Mouse (Mus musculus): ENCODE measurements at regions not wholly inside any gene's neighbourhood (a gene's known extent, or its start where the extent isn't known, plus 50 kb on each side); places are given as distances from the start of the nearest gene placed in this dataset.

GRCm38 (mm10) chr12:71725140-71725539, 105.7 kb upstream of the Daam1 start:
- Histone ChIP-seq H3K9ac (replicated peaks) (no peak overlapping the region), H3K9me3 (no peaks in the 10 kb centered on the region), H3K27ac (replicated peaks) (no peak overlapping the region), H3K4me3 (no peak overlapping the region), H3K4me2 (replicated peaks) (no peak overlapping the region), H3K36me3 (no peaks in the 10 kb centered on the region), H3K27me3 (no peaks in the 10 kb centered on the region), H3K4me1 (peaks cover 5% of the 10 kb centered on the region; the same call in 1 of the 2 replicates)
- no peak for ATAC-seq (replicated peaks)
- 36% methylated on average over 5 of the region's 5 CpGs for WGBS

GRCm38 (mm10) chr12:71725713-71726336, 105.1 kb upstream of the Daam1 start:
- no peaks in the 10 kb centered on the region for H3K27me3 ChIP-seq
- WGBS, result 9% methylated on average over 4 of the region's 4 CpGs
- no peak overlapping the region for H3K27ac ChIP-seq (replicated peaks)
- no peak overlapping the region for H3K9ac ChIP-seq (replicated peaks)
- no peaks in the 10 kb centered on the region for H3K9me3 ChIP-seq
- peaks cover 5% of the 10 kb centered on the region; the same call in 1 of the 2 replicates for H3K4me1 ChIP-seq
- ATAC-seq (replicated peaks), result no peak
- no peaks in the 10 kb centered on the region for H3K36me3 ChIP-seq
- no peak overlapping the region for H3K4me3 ChIP-seq
- no peak overlapping the region for H3K4me2 ChIP-seq (replicated peaks)

- Histone ChIP-seq H3K36me3 (no peaks in the 10 kb centered on the region), H3K4me2 (replicated peaks) (no peak overlapping the region), H3K9me3 (no peaks in the 10 kb centered on the region), H3K9ac (replicated peaks) (no peak overlapping the region), H3K27me3 (no peaks in the 10 kb centered on the region), H3K27ac (replicated peaks) (peak overlapping the region; percentile 58), H3K4me1 (peaks cover 18% of the 10 kb centered on the region), H3K4me3 (no peak overlapping the region)
- ATAC-seq (replicated peaks), result peak; percentile 57
- 57% methylated on average over 2 of the region's 2 CpGs for WGBS
These were observed 87.5 kb upstream of the Daam1 start for GRCm38 (mm10) chr12:71743345-71743744.

- Histone ChIP-seq H3K27ac (replicated peaks) (no peak overlapping the region), H3K9me3 (no peaks in the 10 kb centered on the region), H3K4me3 (no peak overlapping the region), H3K9ac (replicated peaks) (no peak overlapping the region), H3K4me1 (peaks cover 33% of the 10 kb centered on the region), H3K4me2 (replicated peaks) (no peak overlapping the region), H3K36me3 (no peaks in the 10 kb centered on the region), H3K27me3 (no peaks in the 10 kb centered on the region)
- ATAC-seq (replicated peaks), result no peak
- WGBS, result 52% methylated on average over 6 of the region's 6 CpGs
These were observed 84.9 kb upstream of the Daam1 start for GRCm38 (mm10) chr12:71746011-71746410.

GRCm38 (mm10) chr12:71747386-71747785, 83.5 kb upstream of the Daam1 start:
- Histone ChIP-seq H3K4me3 (no peak overlapping the region), H3K4me2 (replicated peaks) (no peak overlapping the region), H3K27ac (replicated peaks) (peak overlapping the region; percentile 79; the same call in 1 of the 2 replicates), H3K36me3 (no peaks in the 10 kb centered on the region), H3K4me1 (peaks cover 35% of the 10 kb centered on the region), H3K9ac (replicated peaks) (no peak overlapping the region), H3K9me3 (no peaks in the 10 kb centered on the region), H3K27me3 (no peaks in the 10 kb centered on the region)
- 90% methylated on average over 10 of the region's 10 CpGs for WGBS
- no peak for ATAC-seq (replicated peaks)

GRCm38 (mm10) chr12:71747831-71748368, 83.0 kb upstream of the Daam1 start:
- Histone ChIP-seq H3K36me3 (no peaks in the 10 kb centered on the region), H3K27me3 (no peaks in the 10 kb centered on the region), H3K27ac (replicated peaks) (peak overlapping the region; percentile 79), H3K4me1 (peaks cover 37% of the 10 kb centered on the region), H3K4me2 (replicated peaks) (peak overlapping the region; percentile 5; the same call in 1 of the 2 replicates), H3K9me3 (no peaks in the 10 kb centered on the region), H3K4me3 (no peak overlapping the region), H3K9ac (replicated peaks) (no peak overlapping the region)
- peak; percentile 42; the same call in 1 of the 2 replicates for ATAC-seq (replicated peaks)
- WGBS, result 63% methylated on average over 14 of the region's 14 CpGs

- Histone ChIP-seq H3K27ac (replicated peaks) (peak overlapping the region; percentile 79), H3K9me3 (no peaks in the 10 kb centered on the region), H3K4me1 (peaks cover 36% of the 10 kb centered on the region), H3K9ac (replicated peaks) (no peak overlapping the region), H3K4me2 (replicated peaks) (peak overlapping the region; percentile 5; the same call in 1 of the 2 replicates), H3K4me3 (no peak overlapping the region), H3K27me3 (no peaks in the 10 kb centered on the region), H3K36me3 (no peaks in the 10 kb centered on the region)
- peak; percentile 84 for ATAC-seq (replicated peaks)
- WGBS, result 47% methylated on average over 4 of the region's 4 CpGs
These were observed 82.1 kb upstream of the Daam1 start for GRCm38 (mm10) chr12:71748731-71749130.

GRCm38 (mm10) chr12:71749668-71750067, 81.2 kb upstream of the Daam1 start:
- WGBS, result 70% methylated on average over 2 of the region's 2 CpGs
- H3K9ac ChIP-seq (replicated peaks), result no peak overlapping the region
- 0 out of 2 replicates have a peak, but pooled peaks have one; percentile 4 for ATAC-seq (replicated peaks)
- no peaks in the 10 kb centered on the region for H3K27me3 ChIP-seq
- H3K4me2 ChIP-seq (replicated peaks), result no peak overlapping the region
- H3K27ac ChIP-seq (replicated peaks), result peak overlapping the region; percentile 79; the same call in 1 of the 2 replicates
- no peak overlapping the region for H3K4me3 ChIP-seq
- H3K36me3 ChIP-seq, result no peaks in the 10 kb centered on the region
- no peaks in the 10 kb centered on the region for H3K9me3 ChIP-seq
- H3K4me1 ChIP-seq, result peaks cover 36% of the 10 kb centered on the region

- H3K27me3 ChIP-seq, result no peaks in the 10 kb centered on the region
- no peak overlapping the region for H3K4me2 ChIP-seq (replicated peaks)
- no peaks in the 10 kb centered on the region for H3K9me3 ChIP-seq
- WGBS, result 60% methylated on average over 7 of the region's 7 CpGs
- H3K4me3 ChIP-seq, result no peak overlapping the region
- H3K36me3 ChIP-seq, result no peaks in the 10 kb centered on the region
- peak overlapping the region; percentile 28; the same call in 1 of the 2 replicates for H3K27ac ChIP-seq (replicated peaks)
- H3K4me1 ChIP-seq, result peaks cover 27% of the 10 kb centered on the region
- no peak for ATAC-seq (replicated peaks)
- no peak overlapping the region for H3K9ac ChIP-seq (replicated peaks)
These were observed 78.1 kb upstream of the Daam1 start for GRCm38 (mm10) chr12:71752741-71753260.

GRCm38 (mm10) chr12:71753276-71753675, 77.6 kb upstream of the Daam1 start:
- no peak overlapping the region for H3K9ac ChIP-seq (replicated peaks)
- H3K4me3 ChIP-seq, result no peak overlapping the region
- WGBS, result 87% methylated on average over 3 of the region's 3 CpGs
- H3K36me3 ChIP-seq, result no peaks in the 10 kb centered on the region
- no peak overlapping the region for H3K27ac ChIP-seq (replicated peaks)
- peaks cover 23% of the 10 kb centered on the region for H3K4me1 ChIP-seq
- no peaks in the 10 kb centered on the region for H3K9me3 ChIP-seq
- no peaks in the 10 kb centered on the region for H3K27me3 ChIP-seq
- ATAC-seq (replicated peaks), result no peak
- H3K4me2 ChIP-seq (replicated peaks), result no peak overlapping the region

GRCm38 (mm10) chr12:71763194-71763593, 67.7 kb upstream of the Daam1 start:
- no peaks in the 10 kb centered on the region for H3K9me3 ChIP-seq
- no peaks in the 10 kb centered on the region for H3K27me3 ChIP-seq
- no peaks in the 10 kb centered on the region for H3K4me1 ChIP-seq
- H3K4me3 ChIP-seq, result no peak overlapping the region
- H3K9ac ChIP-seq (replicated peaks), result no peak overlapping the region
- no peak overlapping the region for H3K27ac ChIP-seq (replicated peaks)
- no peak for ATAC-seq (replicated peaks)
- no peak overlapping the region for H3K4me2 ChIP-seq (replicated peaks)
- H3K36me3 ChIP-seq, result no peaks in the 10 kb centered on the region
- 63% methylated on average over 4 of the region's 4 CpGs for WGBS

- no peak for ATAC-seq (replicated peaks)
- 90% methylated on average over 4 of the region's 4 CpGs for WGBS
These were observed 64.8 kb upstream of the Daam1 start for GRCm38 (mm10) chr12:71766086-71766485.

More at GRCm38 (mm10) chr12:71766086-71766485, 64.8 kb upstream of the Daam1 start:
- Histone ChIP-seq H3K4me1 (peaks cover 9% of the 10 kb centered on the region; the same call in 1 of the 2 replicates), H3K9ac (replicated peaks) (no peak overlapping the region), H3K27me3 (no peaks in the 10 kb centered on the region), H3K4me3 (no peak overlapping the region), H3K4me2 (replicated peaks) (no peak overlapping the region), H3K36me3 (no peaks in the 10 kb centered on the region), H3K9me3 (no peaks in the 10 kb centered on the region), H3K27ac (replicated peaks) (no peak overlapping the region)

Data from forebrain, embryonic 15.5 days (tissue).